Mouse (Mus musculus): ENCODE results near the gene Glipr2. TPM values are rescaled to one million over a fixed set of nuclear protein-coding genes. Genes with fewer than 3 reads are reported as not detected.

Glipr2 gene
- polyA plus RNA-seq (2017; shearing (Covaris generic)), result 100 to 1,000 TPM; 215 to 250 TPM

- peak; percentile 68 for ATAC-seq
Observed at GRCm38 (mm10) chr4:43957292-43957845, at the start of gene Glipr2. TSS of gene Glipr2 (plus strand) at chr4:43957401.

GRCm38 (mm10) chr4:43918221-43918620 is 39.0 kb upstream of the Glipr2 start:
- ATAC-seq, result no peak

- no peak for ATAC-seq
Observed at GRCm38 (mm10) chr4:43920602-43921001, 36.6 kb upstream of the Glipr2 start.

- no peak for ATAC-seq
Observed at GRCm38 (mm10) chr4:43925125-43925524, 32.1 kb upstream of the Glipr2 start.

- peak; percentile 78 for ATAC-seq
Observed at GRCm38 (mm10) chr4:43925779-43926178, 31.4 kb upstream of the Glipr2 start.

- peak; percentile 67 for ATAC-seq
Observed at GRCm38 (mm10) chr4:43927826-43928225, 29.4 kb upstream of the Glipr2 start.

GRCm38 (mm10) chr4:43931877-43932276 is 25.3 kb upstream of the Glipr2 start:
- no peak for ATAC-seq

GRCm38 (mm10) chr4:43936186-43936585 is 21.0 kb upstream of the Glipr2 start:
- ATAC-seq, result peak; percentile 37

GRCm38 (mm10) chr4:43936749-43937674 is 20.2 kb upstream of the Glipr2 start:
- ATAC-seq, result peak; percentile 85

GRCm38 (mm10) chr4:43941315-43941714 is 15.9 kb upstream of the Glipr2 start:
- no peak for ATAC-seq

- no peak for ATAC-seq
Observed at GRCm38 (mm10) chr4:43942421-43942820, 14.8 kb upstream of the Glipr2 start.

GRCm38 (mm10) chr4:43947571-43947970 is 9.6 kb upstream of the Glipr2 start:
- no peak for ATAC-seq

GRCm38 (mm10) chr4:43957846-43958461 is 753 bp downstream of the Glipr2 start:
- peak; percentile 16 for ATAC-seq

- ATAC-seq, result peak; percentile 12
Observed at GRCm38 (mm10) chr4:43959523-43960179, 2.5 kb downstream of the Glipr2 start.

GRCm38 (mm10) chr4:43960207-43960606 is 3.0 kb downstream of the Glipr2 start:
- ATAC-seq, result peak; percentile 33

- peak; percentile 33 for ATAC-seq
Observed at GRCm38 (mm10) chr4:43964326-43964833, 7.2 kb downstream of the Glipr2 start.

GRCm38 (mm10) chr4:43964951-43965684 is 7.9 kb downstream of the Glipr2 start:
- no peak for ATAC-seq

- peak; percentile 37 for ATAC-seq
Observed at GRCm38 (mm10) chr4:43965856-43966535, 8.8 kb downstream of the Glipr2 start.

- no peak for ATAC-seq
Observed at GRCm38 (mm10) chr4:43968650-43969049, 11.4 kb downstream of the Glipr2 start.

- no peak for ATAC-seq
Observed at GRCm38 (mm10) chr4:43969373-43969772, 12.2 kb downstream of the Glipr2 start.

Data from activated CD4-positive, CD25-positive, alpha-beta regulatory T cell, adult 4 months (primary cell).